Mouse (Mus musculus): Measurements from ENCODE around the gene Olfr732.

Gene Olfr732

DNA sequence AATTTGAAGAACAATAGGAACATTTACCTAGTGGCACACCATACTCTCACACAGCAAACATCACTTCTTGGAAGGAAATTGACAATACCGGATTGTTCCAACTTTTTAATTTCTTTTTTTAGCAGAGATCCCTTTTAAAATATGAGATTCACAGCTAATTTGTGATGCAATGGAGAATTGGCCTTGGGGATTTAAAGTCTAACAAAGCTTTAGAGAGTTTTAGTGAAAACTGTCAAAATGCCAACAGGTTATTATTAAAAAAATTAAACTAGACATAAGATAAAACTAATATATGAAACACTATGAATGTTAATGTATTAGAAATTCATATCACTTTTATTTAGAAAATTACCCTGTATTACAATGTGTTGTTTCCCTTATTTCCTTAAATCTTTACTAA, at the start of gene Olfr732:
TSS of gene Olfr732 (minus strand) at position 101 of the 400 bp plus-strand sequence.
- DNase-seq (ENCODE audit: low spot score): no peak

DNA sequence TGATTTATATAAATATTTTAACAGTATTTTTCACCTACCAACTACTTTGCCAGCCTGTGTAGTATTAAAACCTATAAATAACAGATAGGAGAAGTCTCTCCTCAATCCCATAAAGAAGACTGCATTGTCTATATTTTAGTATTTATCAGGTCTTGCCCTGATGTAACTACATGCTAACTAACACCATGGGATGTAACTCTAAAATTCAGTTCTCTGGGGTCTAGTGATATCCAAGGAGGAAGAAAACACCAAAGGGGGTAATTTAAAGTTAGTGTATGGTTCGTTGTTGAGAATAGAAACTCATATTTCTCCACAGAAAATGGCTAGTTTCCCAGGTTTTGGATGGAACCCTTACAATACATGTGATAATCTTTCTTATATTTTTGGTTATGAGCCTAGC, 42.7 kb upstream of the Olfr732 start, which contains the start of gene Olfr734:
TSS of gene Olfr734 (minus strand) at position 101 of the 400 bp plus-strand sequence.
- DNase-seq (ENCODE audit: low spot score): no peak

DNA sequence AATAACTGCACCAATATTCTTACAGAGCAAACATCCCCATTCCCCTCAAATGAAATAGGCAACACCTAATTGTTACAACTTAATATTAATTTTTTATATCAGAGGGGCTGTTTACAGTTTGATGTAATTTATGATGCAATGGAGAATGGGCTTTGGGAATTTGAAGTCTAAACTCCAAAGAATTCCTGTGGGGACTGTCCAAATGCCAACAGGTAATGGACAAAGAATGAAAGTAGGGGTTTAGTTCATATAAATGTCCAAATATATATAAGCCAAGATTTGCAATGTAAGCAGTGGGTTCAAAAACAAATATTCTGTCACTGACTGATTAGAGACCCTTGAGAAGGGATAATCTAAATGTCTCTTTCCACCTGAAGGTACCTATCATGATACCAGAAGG, 17.4 kb upstream of the Olfr732 start, which contains the start of gene Olfr733:
TSS of gene Olfr733 (minus strand) at position 101 of the 400 bp plus-strand sequence.
- no peak for DNase-seq (ENCODE audit: low spot score)

DNA sequence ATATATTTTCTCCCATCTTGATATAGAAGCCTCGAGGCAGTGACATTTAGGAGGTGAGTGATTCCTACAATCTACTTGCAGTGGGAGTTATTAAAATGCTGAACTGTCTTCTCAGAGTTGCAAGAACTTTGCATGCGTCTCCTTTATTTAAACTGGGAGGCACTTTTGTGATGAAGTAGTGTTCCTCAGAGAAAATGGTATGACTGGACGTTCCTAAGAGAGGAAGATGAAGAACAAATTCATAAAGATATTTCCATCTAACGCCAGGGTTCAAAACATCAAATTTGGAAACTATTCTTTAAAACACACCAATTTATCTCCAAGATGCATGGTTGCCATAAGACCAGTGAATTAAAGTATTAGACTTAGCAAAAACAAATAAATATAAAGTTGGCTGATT, 42.2 kb downstream of the Olfr732 start, which contains the start of gene Olfr731:
TSS of gene Olfr731 (minus strand) at position 101 of the 400 bp plus-strand sequence.
- no peak for DNase-seq (ENCODE audit: low spot score)
